Mouse (Mus musculus): ENCODE measurements around the gene Tnf.

DNA sequence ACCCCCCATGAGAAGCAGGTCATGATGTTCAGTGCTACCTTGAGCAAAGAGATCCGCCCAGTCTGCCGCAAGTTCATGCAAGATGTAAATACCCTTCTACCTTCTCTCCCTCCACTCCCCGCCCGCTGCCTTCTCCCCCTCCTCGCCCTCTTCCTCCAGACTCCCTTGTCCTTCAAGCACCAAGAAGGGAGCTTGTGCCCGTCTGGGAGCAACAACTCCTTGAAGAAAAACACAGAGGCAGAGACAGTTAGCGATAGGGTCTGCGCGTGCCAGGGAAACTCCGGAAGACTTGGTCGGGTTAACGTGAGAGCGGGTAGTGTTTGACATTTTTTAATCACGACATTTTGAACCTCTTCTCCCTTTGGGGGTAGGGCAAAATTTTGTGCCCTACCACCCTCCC, 47.2 kb upstream of the Tnf start:
- TF ChIP-seq CTCF (IDR thresholded peaks at IDR 0.05; ENCODE audit: insufficient read depth, low read depth, low read length) = no peak
- TF ChIP-seq POLR2A (IDR thresholded peaks at IDR 0.05; ENCODE audit: insufficient read depth, low read depth, low read length) = no peak

Data from olfactory bulb, adult 2 months (tissue).